Mouse (Mus musculus) forebrain, embryonic 12.5 days (tissue): ENCODE data around the gene Slc8a1. TPM values are rescaled to one million over a fixed set of nuclear protein-coding genes. Genes with fewer than 3 reads are reported as not detected.

Experiments
- ATAC-seq: fragments of 200-750 bp; cut with Nextera tagmentation; 2 replicates; pipeline ENCODE4 v1.8.0; 2017; ENCODE audit warnings: moderate TSS enrichment; ENCODE audit not compliant: low FRiP score
- H3K27ac ChIP-seq: fragments of 300-500 bp; sonication (generic); 2 replicates; pipeline ENCODE4 v1.5.1; 2016; ENCODE audit warnings: mild to moderate bottlenecking
- H3K27me3 ChIP-seq: fragments of 300-500 bp; sonication (generic); 2 replicates; pipeline ENCODE4 v1.6.1; 2016; ENCODE audit warnings: mild to moderate bottlenecking
- H3K36me3 ChIP-seq: fragments of 300-500 bp; sonication (generic); replicated peaks from 2 replicates; pipeline ENCODE4 v1.6.1; 2016; ENCODE audit warnings: mild to moderate bottlenecking
- H3K4me1 ChIP-seq: fragments of 300-500 bp; sonication (generic); 2 replicates; pipeline ENCODE4 v1.6.1; 2016
- H3K4me2 ChIP-seq: fragments of 300-500 bp; sonication (generic); 2 replicates; pipeline ENCODE4 v1.6.1; 2016; ENCODE audit warnings: mild to moderate bottlenecking, moderate library complexity
- H3K4me3 ChIP-seq: fragments of 300-500 bp; sonication (generic); replicated peaks from 2 replicates; pipeline ENCODE4 v1.5.1; 2016; ENCODE audit warnings: mild to moderate bottlenecking
- H3K9ac ChIP-seq: fragments of 300-500 bp; sonication (generic); 2 replicates; pipeline ENCODE4 v1.6.1; 2016; ENCODE audit warnings: mild to moderate bottlenecking
- H3K9me3 ChIP-seq: fragments of 300-500 bp; sonication (generic); 2 replicates; pipeline ENCODE4 v1.6.1; 2016
- WGBS: fragments of 180-500 bp; shearing (Covaris S2); methylation state at CpG from one replicate; pipeline ENCODE4 v1.1.7; 2016; 5-methylcytosine and 5-hydroxymethylcytosine counted together
- polyA plus RNA-seq: library from polyadenylated mRNA; unstranded; fragments of >200 nt; fragmentation: Nextera tagmentation; extraction: Ambion mirVana; gene quantifications from 2 replicates; pipeline ENCODE4 v1.2.1, GENCODE M21; 2016

Gene Slc8a1
- polyA plus RNA-seq, 1 experiment from 2014 or later, result 5.0 TPM

GRCm38 (mm10) chr17:81518316-81519025 lies 219.7 kb downstream of the Slc8a1 start:
- Histone ChIP-seq H3K4me1 (no peaks in the 10 kb centered on the region), H3K4me2 (no peak overlapping the region), H3K4me3 (no peak overlapping the region), H3K27ac (no peak overlapping the region), H3K36me3 (no peaks in the 10 kb centered on the region), H3K27me3 (peaks cover 37% of the 10 kb centered on the region), H3K9ac (no peak overlapping the region), H3K9me3 (no peaks in the 10 kb centered on the region)
- 90% methylated on average over 10 of the region's 10 CpGs for WGBS
- no peak for ATAC-seq

GRCm38 (mm10) chr17:81516155-81516554 lies 222.0 kb downstream of the Slc8a1 start:
- no peaks in the 10 kb centered on the region for H3K36me3 ChIP-seq
- 74% methylated on average over 4 of the region's 4 CpGs for WGBS
- H3K27ac ChIP-seq, result no peak overlapping the region
- H3K4me2 ChIP-seq, result no peak overlapping the region
- H3K4me3 ChIP-seq, result no peak overlapping the region
- H3K9ac ChIP-seq, result no peak overlapping the region
- H3K4me1 ChIP-seq, result no peaks in the 10 kb centered on the region
- peaks cover 24% of the 10 kb centered on the region for H3K27me3 ChIP-seq
- H3K9me3 ChIP-seq, result no peaks in the 10 kb centered on the region
- no peak for ATAC-seq

- no peak for ATAC-seq
- Histone ChIP-seq H3K27ac (no peak overlapping the region), H3K27me3 (peaks cover 15% of the 10 kb centered on the region), H3K4me1 (no peaks in the 10 kb centered on the region), H3K4me2 (no peak overlapping the region), H3K9ac (no peak overlapping the region), H3K9me3 (no peaks in the 10 kb centered on the region), H3K4me3 (no peak overlapping the region), H3K36me3 (no peaks in the 10 kb centered on the region)
- 71% methylated on average over 4 of the region's 4 CpGs for WGBS
Observed at GRCm38 (mm10) chr17:81514022-81514421, 224.2 kb downstream of the Slc8a1 start.

- no peak overlapping the region for H3K4me2 ChIP-seq
- H3K4me3 ChIP-seq, result no peak overlapping the region
- H3K9me3 ChIP-seq, result no peaks in the 10 kb centered on the region
- no peak overlapping the region for H3K27ac ChIP-seq
- ATAC-seq, result no peak
- no peaks in the 10 kb centered on the region for H3K36me3 ChIP-seq
- H3K4me1 ChIP-seq, result no peaks in the 10 kb centered on the region
- WGBS, result 68% methylated on average over 6 of the region's 6 CpGs
- H3K27me3 ChIP-seq, result peaks cover 12% of the 10 kb centered on the region
- H3K9ac ChIP-seq, result no peak overlapping the region
Observed at GRCm38 (mm10) chr17:81513368-81513958, 224.7 kb downstream of the Slc8a1 start.

- Histone ChIP-seq H3K4me1 (peaks cover 9% of the 10 kb centered on the region), H3K27me3 (no peaks in the 10 kb centered on the region), H3K9ac (no peak overlapping the region), H3K27ac (no peak overlapping the region), H3K9me3 (no peaks in the 10 kb centered on the region), H3K4me3 (no peak overlapping the region), H3K36me3 (no peaks in the 10 kb centered on the region), H3K4me2 (no peak overlapping the region)
- 80% methylated on average over 5 of the region's 5 CpGs for WGBS
- no peak for ATAC-seq
Observed at GRCm38 (mm10) chr17:81505162-81505685, 233.0 kb downstream of the Slc8a1 start.

- H3K9me3 ChIP-seq, result no peaks in the 10 kb centered on the region
- H3K27ac ChIP-seq, result no peak overlapping the region
- no peaks in the 10 kb centered on the region for H3K27me3 ChIP-seq
- H3K4me3 ChIP-seq, result no peak overlapping the region
- WGBS, result 90% methylated on average over 2 of the region's 2 CpGs
- no peak overlapping the region for H3K4me2 ChIP-seq
- H3K4me1 ChIP-seq, result peaks cover 9% of the 10 kb centered on the region
- H3K9ac ChIP-seq, result no peak overlapping the region
- H3K36me3 ChIP-seq, result no peaks in the 10 kb centered on the region
- ATAC-seq, result no peak
Observed at GRCm38 (mm10) chr17:81504040-81504439, 234.1 kb downstream of the Slc8a1 start.

GRCm38 (mm10) chr17:81502732-81503131 lies 235.4 kb downstream of the Slc8a1 start:
- H3K27ac ChIP-seq, result no peak overlapping the region
- 88% methylated on average over 3 of the region's 3 CpGs for WGBS
- H3K4me3 ChIP-seq, result no peak overlapping the region
- no peaks in the 10 kb centered on the region for H3K9me3 ChIP-seq
- peaks cover 9% of the 10 kb centered on the region for H3K4me1 ChIP-seq
- no peaks in the 10 kb centered on the region for H3K27me3 ChIP-seq
- no peaks in the 10 kb centered on the region for H3K36me3 ChIP-seq
- no peak overlapping the region for H3K9ac ChIP-seq
- ATAC-seq, result no peak
- no peak overlapping the region for H3K4me2 ChIP-seq

- H3K9ac ChIP-seq, result no peak overlapping the region
- H3K4me3 ChIP-seq, result no peak overlapping the region
- peak; percentile 33; the same call in 1 of the 2 replicates for ATAC-seq
- 45% methylated on average over 5 of the region's 5 CpGs for WGBS
- no peaks in the 10 kb centered on the region for H3K9me3 ChIP-seq
- H3K27ac ChIP-seq, result no peak overlapping the region
- no peaks in the 10 kb centered on the region for H3K36me3 ChIP-seq
- H3K4me2 ChIP-seq, result no peak overlapping the region
- H3K27me3 ChIP-seq, result no peaks in the 10 kb centered on the region
- peaks cover 9% of the 10 kb centered on the region for H3K4me1 ChIP-seq
Observed at GRCm38 (mm10) chr17:81500686-81501407, 237.3 kb downstream of the Slc8a1 start.

- H3K4me1 ChIP-seq, result peaks cover 9% of the 10 kb centered on the region
- H3K36me3 ChIP-seq, result no peaks in the 10 kb centered on the region
- no peak overlapping the region for H3K27ac ChIP-seq
- no peaks in the 10 kb centered on the region for H3K9me3 ChIP-seq
- H3K9ac ChIP-seq, result no peak overlapping the region
- no peak for ATAC-seq
- H3K4me3 ChIP-seq, result no peak overlapping the region
- no peaks in the 10 kb centered on the region for H3K27me3 ChIP-seq
- H3K4me2 ChIP-seq, result no peak overlapping the region
Observed at GRCm38 (mm10) chr17:81497919-81498318, 240.3 kb downstream of the Slc8a1 start.

GRCm38 (mm10) chr17:81496616-81497015 lies 241.6 kb downstream of the Slc8a1 start:
- no peaks in the 10 kb centered on the region for H3K9me3 ChIP-seq
- no peak overlapping the region for H3K9ac ChIP-seq
- 68% methylated on average over 1 of the region's 1 CpGs for WGBS
- H3K4me2 ChIP-seq, result no peak overlapping the region
- no peak overlapping the region for H3K27ac ChIP-seq
- no peaks in the 10 kb centered on the region for H3K27me3 ChIP-seq
- H3K36me3 ChIP-seq, result no peaks in the 10 kb centered on the region
- peaks cover 9% of the 10 kb centered on the region for H3K4me1 ChIP-seq
- ATAC-seq, result no peak
- no peak overlapping the region for H3K4me3 ChIP-seq

GRCm38 (mm10) chr17:81492216-81492865 lies 245.8 kb downstream of the Slc8a1 start:
- ATAC-seq, result no peak
- WGBS, result 86% methylated on average over 6 of the region's 6 CpGs
- Histone ChIP-seq H3K27ac (no peak overlapping the region), H3K4me2 (no peak overlapping the region), H3K9me3 (no peaks in the 10 kb centered on the region), H3K27me3 (no peaks in the 10 kb centered on the region), H3K36me3 (no peaks in the 10 kb centered on the region), H3K4me3 (no peak overlapping the region), H3K9ac (no peak overlapping the region), H3K4me1 (no peaks in the 10 kb centered on the region)

GRCm38 (mm10) chr17:81486388-81486787 lies 251.8 kb downstream of the Slc8a1 start:
- ATAC-seq, result no peak
- H3K9me3 ChIP-seq, result no peaks in the 10 kb centered on the region

More at GRCm38 (mm10) chr17:81486388-81486787, 251.8 kb downstream of the Slc8a1 start:
- Histone ChIP-seq H3K27me3 (0 out of 2 replicates have a peak, but pooled peaks cover 3% of the 10 kb centered on the region), H3K36me3 (no peaks in the 10 kb centered on the region), H3K9ac (no peak overlapping the region), H3K4me3 (no peak overlapping the region), H3K4me1 (0 out of 2 replicates have a peak, but pooled peaks cover 6% of the 10 kb centered on the region), H3K4me2 (no peak overlapping the region), H3K27ac (no peak overlapping the region)
- WGBS, result 83% methylated on average over 1 of the region's 1 CpGs
